In genomic region chr14:18300676-18301075, GRCm38 (mm10) we compare ENCODE assay signal across 14 mouse cellular contexts. TPM values are rescaled to one million over a fixed set of nuclear protein-coding genes. Genes with fewer than 3 reads are reported as not detected.
DNase-seq lines count a peak whose midpoint lies in the region; ATAC-seq and TF ChIP-seq lines count a peak whose summit lies in the region.
"Had no signal": no experiment of that assay in that cellular context is flagged by ENCODE, and none has a peak within 500 bp of the region (broad histone marks: within the 10 kb centered on the region; RNA-seq: fewer than 3 reads in every experiment).

No protein-coding gene starts in this region.

- no peaks in the 10 kb centered on the region for H3K4me1 ChIP-seq in hindbrain, postnatal 0 days (ENCODE audit: insufficient read depth, low read length)
- H3K4me1 ChIP-seq in hindbrain, embryonic 12.5 days: no peaks in the 10 kb centered on the region; the same call in 1 of the 2 replicates
- no peaks in the 10 kb centered on the region for H3K4me1 ChIP-seq in lung, postnatal 0 days (ENCODE audit: insufficient read depth, low read depth, low read length)
- H3K4me1 ChIP-seq: embryonic facial prominence, embryonic 10.5 days; limb, embryonic 13.5 days; midbrain, embryonic 12.5 days had no signal

- CTCF ChIA-PET in Patski (lab: Charles Lee): interaction anchor here (0.9 to 1.9 kb wide), 5 partner anchors 9 to 133 kb away, joined by 3 to 4 read pairs (median 4); no protein-coding TSS in a partner anchor

- TF ChIP-seq CTCF in hindbrain, postnatal 0 days (IDR thresholded peaks at IDR 0.05; ENCODE audit: low read depth): peak; percentile 13; the same call in 1 of the 2 replicates
- TF ChIP-seq CTCF in lung, postnatal 0 days (IDR thresholded peaks at IDR 0.05): peak; percentile 62
- peak; percentile 31 for TF ChIP-seq CTCF in Patski (IDR thresholded peaks at IDR 0.05)

- no peak overlapping the region for H3K27ac ChIP-seq in hindbrain, postnatal 0 days
- H3K27ac ChIP-seq in hindbrain, embryonic 12.5 days: no peak overlapping the region
- no peak overlapping the region for H3K27ac ChIP-seq in lung, postnatal 0 days (ENCODE audit: low read length)
- H3K27ac ChIP-seq: embryonic facial prominence, embryonic 10.5 days; hindbrain, embryonic 13.5 days; limb, embryonic 13.5 days; midbrain, embryonic 12.5 days had no signal

- no peak for ATAC-seq in hindbrain, postnatal 0 days
- ATAC-seq in hindbrain, embryonic 12.5 days (ENCODE audit: low FRiP score): no peak
- no peak for ATAC-seq in lung, postnatal 0 days
- no peak for ATAC-seq in Patski
- no peak for ATAC-seq in frontal cortex, adult (ENCODE audit: low TSS enrichment)

- no peaks in the 10 kb centered on the region for H3K36me3 ChIP-seq in hindbrain, postnatal 0 days (ENCODE audit: insufficient read depth, low read length)
- peaks cover 3% of the 10 kb centered on the region; the same call in 1 of the 2 replicates for H3K36me3 ChIP-seq in hindbrain, embryonic 12.5 days
- H3K36me3 ChIP-seq in lung, postnatal 0 days (ENCODE audit: insufficient read depth, low read length): no peaks in the 10 kb centered on the region

- POLR2A ChIA-PET in Patski (lab: Charles Lee): no interaction called here

- no peak overlapping the region for H3K9ac ChIP-seq in hindbrain, postnatal 0 days (replicated peaks; ENCODE audit: low read length)
- no peak overlapping the region for H3K9ac ChIP-seq in hindbrain, embryonic 12.5 days
- H3K9ac ChIP-seq in lung, postnatal 0 days (replicated peaks; ENCODE audit: low read depth): no peak overlapping the region
- H3K9ac ChIP-seq: hindbrain, embryonic 13.5 days; limb, embryonic 13.5 days; midbrain, embryonic 12.5 days had no signal

- DNase-seq in hindbrain, postnatal 0 days (ENCODE audit: low spot score): no peak
- no peak for DNase-seq in lung, postnatal 0 days (ENCODE audit: low spot score)
- no peak for DNase-seq in lung, postnatal 14 days
- DNase-seq in Patski (ENCODE audit: low read depth, low spot score): no peak
- peak; percentile 41 for DNase-seq in naive thymus-derived CD4-positive, alpha-beta T cell, adult 2 months (ENCODE audit: low read depth)
- DNase-seq in adrenal gland, postnatal 36 days: no peak
- DNase-seq: layer of hippocampus, postnatal 36 days; right cerebral cortex, postnatal 14 days had no signal

- no peak overlapping the region for H3K4me2 ChIP-seq in hindbrain, postnatal 0 days (ENCODE audit: low read depth, low read length)
- no peak overlapping the region for H3K4me2 ChIP-seq in hindbrain, embryonic 12.5 days (replicated peaks)
- H3K4me2 ChIP-seq in lung, postnatal 0 days (replicated peaks; ENCODE audit: low read depth, low read length): no peak overlapping the region
- H3K4me2 ChIP-seq: hindbrain, embryonic 13.5 days; limb, embryonic 13.5 days; midbrain, embryonic 12.5 days had no signal

- in situ Hi-C loops in Patski (cut with MboI; ENCODE audit: low pct_unique_long_range_greater_than_20kb): no loop called here

- no peaks in the 10 kb centered on the region for H3K9me3 ChIP-seq in hindbrain, postnatal 0 days (ENCODE audit: low read length)
- H3K9me3 ChIP-seq in hindbrain, embryonic 12.5 days (replicated peaks): no peaks in the 10 kb centered on the region
- H3K9me3 ChIP-seq in lung, postnatal 0 days (ENCODE audit: low read length): no peaks in the 10 kb centered on the region
- H3K9me3 ChIP-seq: embryonic facial prominence, embryonic 10.5 days; hindbrain, embryonic 13.5 days; limb, embryonic 13.5 days; midbrain, embryonic 12.5 days had no signal

- H3K4me3 ChIP-seq in hindbrain, postnatal 0 days (ENCODE audit: low read length): no peak overlapping the region
- no peak overlapping the region for H3K4me3 ChIP-seq in hindbrain, embryonic 12.5 days
- H3K4me3 ChIP-seq in lung, postnatal 0 days (ENCODE audit: low read depth, low read length): no peak overlapping the region
- H3K4me3 ChIP-seq: embryonic facial prominence, embryonic 10.5 days; hindbrain, embryonic 13.5 days; limb, embryonic 13.5 days; midbrain, embryonic 12.5 days had no signal

- no peaks in the 10 kb centered on the region for H3K27me3 ChIP-seq in hindbrain, postnatal 0 days (ENCODE audit: insufficient read depth, low read length)
- no peaks in the 10 kb centered on the region for H3K27me3 ChIP-seq in hindbrain, embryonic 12.5 days
- H3K27me3 ChIP-seq in lung, postnatal 0 days (replicated peaks; ENCODE audit: insufficient read depth, low read length): no peaks in the 10 kb centered on the region
- no peaks in the 10 kb centered on the region for H3K27me3 ChIP-seq in Patski
- H3K27me3 ChIP-seq: hindbrain, embryonic 13.5 days; limb, embryonic 13.5 days; midbrain, embryonic 12.5 days had no signal

- WGBS in hindbrain, postnatal 0 days: 91% methylated on average over 2 of the region's 2 CpGs
- WGBS in hindbrain, embryonic 12.5 days: 95% methylated on average over 2 of the region's 2 CpGs
- 89% methylated on average over 2 of the region's 2 CpGs for WGBS in lung, postnatal 0 days

- TF ChIP-seq EP300 in lung, postnatal 0 days (IDR thresholded peaks at IDR 0.05): no peak

RNA-seq across cellular contexts. Expression of gene Rpl15, which starts 29.5 kb away (rescaled TPM):
- total RNA-seq in hindbrain, postnatal 0 days (2014; rRNA removed): 407 and 452 TPM in 2 replicates
- polyA plus RNA-seq in hindbrain, postnatal 0 days (2015; fragmentation: Nextera tagmentation; extraction: Ambion mirVana): 275 and 282 TPM in 2 replicates
- polyA plus RNA-seq in hindbrain, embryonic 12.5 days (2016; fragmentation: Nextera tagmentation; extraction: Ambion mirVana): 320 and 326 TPM in 2 replicates
- 266 and 282 TPM in 2 replicates for polyA plus RNA-seq in lung, postnatal 0 days (2015; fragmentation: Nextera tagmentation; extraction: Ambion mirVana)
- 273 TPM for polyA plus RNA-seq in Patski (2021)
- 100 to 1,000 TPM; 864 to 902 TPM for total RNA-seq in adrenal gland, postnatal 36 days (2021)

RNA-seq across cellular contexts. Expression of gene Nkiras1, which starts 29.7 kb away (rescaled TPM):
- 20.5 and 27.1 TPM in 2 replicates for total RNA-seq in hindbrain, postnatal 0 days (2014; rRNA removed)
- polyA plus RNA-seq in hindbrain, postnatal 0 days (2015; fragmentation: Nextera tagmentation; extraction: Ambion mirVana): 68.3 and 70.7 TPM in 2 replicates
- 24.4 and 25.8 TPM in 2 replicates for polyA plus RNA-seq in hindbrain, embryonic 12.5 days (2016; fragmentation: Nextera tagmentation; extraction: Ambion mirVana)
- 13.5 and 13.7 TPM in 2 replicates for polyA plus RNA-seq in lung, postnatal 0 days (2015; fragmentation: Nextera tagmentation; extraction: Ambion mirVana)
- polyA plus RNA-seq in Patski (2021): 15.1 TPM
- total RNA-seq in adrenal gland, postnatal 36 days (2021): 10 to 100 TPM; 23.5 to 27.0 TPM

RNA-seq across cellular contexts. Expression of gene Ube2e1, which starts 31.0 kb away (rescaled TPM):
- total RNA-seq in hindbrain, postnatal 0 days (2014; rRNA removed): 33.5 and 38.8 TPM in 2 replicates
- polyA plus RNA-seq in hindbrain, postnatal 0 days (2015; fragmentation: Nextera tagmentation; extraction: Ambion mirVana): 157 TPM in 2 replicates
- 176 and 178 TPM in 2 replicates for polyA plus RNA-seq in hindbrain, embryonic 12.5 days (2016; fragmentation: Nextera tagmentation; extraction: Ambion mirVana)
- polyA plus RNA-seq in lung, postnatal 0 days (2015; fragmentation: Nextera tagmentation; extraction: Ambion mirVana): 83.7 and 96.6 TPM in 2 replicates
- 124 TPM for polyA plus RNA-seq in Patski (2021)
- 10 to 100 TPM; 71.8 to 75.0 TPM for total RNA-seq in adrenal gland, postnatal 36 days (2021)
